Mouse (Mus musculus): ENCODE measurements at regions not wholly inside any gene's neighbourhood (a gene's known extent, or its start where the extent isn't known, plus 50 kb on each side); places are given as distances from the start of the nearest gene placed in this dataset.

- 46% methylated on average over 5 of the region's 5 CpGs for WGBS (ENCODE audit: insufficient replicate concordance)
- H3K9ac ChIP-seq (replicated peaks), result no peak overlapping the region
- H3K4me2 ChIP-seq (ENCODE audit: low read depth), result no peak overlapping the region
- H3K4me3 ChIP-seq (ENCODE audit: insufficient read depth in 1 of 2, low read depth in 2 of 2, low read length in 2 of 2), result no peak overlapping the region
- no peaks in the 10 kb centered on the region for H3K36me3 ChIP-seq (replicated peaks; ENCODE audit: control insufficient read depth, insufficient read depth, low read depth)
- H3K4me1 ChIP-seq (replicated peaks; ENCODE audit: control insufficient read depth in 2 of 2, insufficient read depth in 2 of 2, low read length in 1 of 2), result 0 out of 4 replicates have a peak, but pooled peaks cover 0 to 4% of the 10 kb centered on the region in 2 experiments
- no peak overlapping the region for H3K27ac ChIP-seq
- ATAC-seq (ENCODE audit: insufficient read depth) (no peak), DNase-seq (ENCODE audit: low read depth in 3 of 3, low spot score in 3 of 3) (no peak)
- TF ChIP-seq CTCF (IDR thresholded peaks at IDR 0.05; ENCODE audit: low read depth) (no peak), EP300 (IDR thresholded peaks at IDR 0.05; ENCODE audit: low read depth) (no peak)
- H3K9me3 ChIP-seq (ENCODE audit: control insufficient read depth, low read length), result no peaks in the 10 kb centered on the region
- H3K27me3 ChIP-seq (ENCODE audit: control insufficient read depth, insufficient read depth, low read length), result no peaks in the 10 kb centered on the region
Observed at GRCm38 (mm10) chr17:83935232-83935631, 87.5 kb upstream of the Haao start.

- peaks cover 0 to 4% of the 10 kb centered on the region in 2 experiments; a peak in 1 of 4 replicates for H3K4me1 ChIP-seq (replicated peaks; ENCODE audit: control insufficient read depth in 2 of 2, insufficient read depth in 2 of 2, low read length in 1 of 2)
- no peak overlapping the region for H3K4me2 ChIP-seq (ENCODE audit: low read depth)
- no peak for TF ChIP-seq EP300 (IDR thresholded peaks at IDR 0.05; ENCODE audit: low read depth)
- TF ChIP-seq CTCF (IDR thresholded peaks at IDR 0.05; ENCODE audit: low read depth), result no peak
- no peaks in the 10 kb centered on the region for H3K9me3 ChIP-seq (ENCODE audit: control insufficient read depth, low read length)
- ATAC-seq (ENCODE audit: insufficient read depth) (no peak), DNase-seq (ENCODE audit: low read depth in 3 of 3, low spot score in 3 of 3) (no peak)
- H3K27me3 ChIP-seq (ENCODE audit: control insufficient read depth, insufficient read depth, low read length), result no peaks in the 10 kb centered on the region
- no peak overlapping the region for H3K27ac ChIP-seq
- no peak overlapping the region for H3K9ac ChIP-seq (replicated peaks)
- no peak overlapping the region for H3K4me3 ChIP-seq (ENCODE audit: insufficient read depth in 1 of 2, low read depth in 2 of 2, low read length in 2 of 2)
- 66% methylated on average over 10 of the region's 10 CpGs for WGBS (ENCODE audit: insufficient replicate concordance)
- no peaks in the 10 kb centered on the region for H3K36me3 ChIP-seq (replicated peaks; ENCODE audit: control insufficient read depth, insufficient read depth, low read depth)
Observed at GRCm38 (mm10) chr17:83933743-83934142, 86.0 kb upstream of the Haao start.

- Histone ChIP-seq H3K9me3 (ENCODE audit: control insufficient read depth, low read length) (no peaks in the 10 kb centered on the region), H3K27ac (no peak overlapping the region), H3K36me3 (replicated peaks; ENCODE audit: control insufficient read depth, insufficient read depth, low read depth) (no peaks in the 10 kb centered on the region), H3K4me3 (ENCODE audit: insufficient read depth in 1 of 2, low read depth in 2 of 2, low read length in 2 of 2) (no peak overlapping the region), H3K27me3 (ENCODE audit: control insufficient read depth, insufficient read depth, low read length) (no peaks in the 10 kb centered on the region), H3K9ac (replicated peaks) (no peak overlapping the region), H3K4me2 (ENCODE audit: low read depth) (no peak overlapping the region), H3K4me1 (replicated peaks; ENCODE audit: control insufficient read depth in 2 of 2, insufficient read depth in 2 of 2, low read length in 1 of 2) (no peaks in the 10 kb centered on the region; a peak in 1 of 4 replicates)
- no peak for TF ChIP-seq EP300 (IDR thresholded peaks at IDR 0.05; ENCODE audit: low read depth)
- no peak for TF ChIP-seq CTCF (IDR thresholded peaks at IDR 0.05; ENCODE audit: low read depth)
- ATAC-seq (ENCODE audit: insufficient read depth) (no peak), DNase-seq (ENCODE audit: low read depth in 3 of 3, low spot score in 3 of 3) (no peak)
- 68% methylated on average over 5 of the region's 5 CpGs for WGBS (ENCODE audit: insufficient replicate concordance)
Observed at GRCm38 (mm10) chr17:83930401-83930800, 82.6 kb upstream of the Haao start.

GRCm38 (mm10) chr17:83927749-83928387, 80.1 kb upstream of the Haao start:
- H3K27me3 ChIP-seq (ENCODE audit: control insufficient read depth, insufficient read depth, low read length), result no peaks in the 10 kb centered on the region
- H3K4me2 ChIP-seq (ENCODE audit: low read depth), result no peak overlapping the region
- H3K27ac ChIP-seq, result no peak overlapping the region
- TF ChIP-seq EP300 (IDR thresholded peaks at IDR 0.05; ENCODE audit: low read depth), result no peak
- no peak for TF ChIP-seq CTCF (IDR thresholded peaks at IDR 0.05; ENCODE audit: low read depth)
- 69% methylated on average over 6 of the region's 6 CpGs for WGBS (ENCODE audit: insufficient replicate concordance)
- DNase-seq (ENCODE audit: low read depth in 3 of 3, low spot score in 3 of 3) (no peak), ATAC-seq (ENCODE audit: insufficient read depth) (no peak)
- H3K9me3 ChIP-seq (ENCODE audit: control insufficient read depth, low read length), result no peaks in the 10 kb centered on the region
- no peak overlapping the region for H3K9ac ChIP-seq (replicated peaks)
- H3K4me3 ChIP-seq (ENCODE audit: insufficient read depth in 1 of 2, low read depth in 2 of 2, low read length in 2 of 2), result no peak overlapping the region
- H3K36me3 ChIP-seq (replicated peaks; ENCODE audit: control insufficient read depth, insufficient read depth, low read depth), result no peaks in the 10 kb centered on the region
- peaks cover 0 to 14% of the 10 kb centered on the region in 2 experiments; a peak in 2 of 4 replicates for H3K4me1 ChIP-seq (replicated peaks; ENCODE audit: control insufficient read depth in 2 of 2, insufficient read depth in 2 of 2, low read length in 1 of 2)

- H3K9me3 ChIP-seq (ENCODE audit: control insufficient read depth, low read length), result no peaks in the 10 kb centered on the region
- no peaks in the 10 kb centered on the region for H3K27me3 ChIP-seq (ENCODE audit: control insufficient read depth, insufficient read depth, low read length)
- H3K36me3 ChIP-seq (replicated peaks; ENCODE audit: control insufficient read depth, insufficient read depth, low read depth), result no peaks in the 10 kb centered on the region
- H3K4me1 ChIP-seq (replicated peaks; ENCODE audit: control insufficient read depth in 2 of 2, insufficient read depth in 2 of 2, low read length in 1 of 2), result peaks cover 0 to 14% of the 10 kb centered on the region in 2 experiments; a peak in 2 of 4 replicates
- no peak overlapping the region for H3K9ac ChIP-seq (replicated peaks)
- H3K27ac ChIP-seq, result no peak overlapping the region
- DNase-seq (ENCODE audit: low read depth in 3 of 3, low spot score in 3 of 3) (no peak), ATAC-seq (ENCODE audit: insufficient read depth) (no peak)
- TF ChIP-seq CTCF (IDR thresholded peaks at IDR 0.05; ENCODE audit: low read depth), result no peak
- no peak for TF ChIP-seq EP300 (IDR thresholded peaks at IDR 0.05; ENCODE audit: low read depth)
- no peak overlapping the region for H3K4me2 ChIP-seq (ENCODE audit: low read depth)
- no peak overlapping the region for H3K4me3 ChIP-seq (ENCODE audit: insufficient read depth in 1 of 2, low read depth in 2 of 2, low read length in 2 of 2)
- WGBS (ENCODE audit: insufficient replicate concordance), result 40% methylated on average over 16 of the region's 16 CpGs
Observed at GRCm38 (mm10) chr17:83924259-83924922, 76.6 kb upstream of the Haao start.

Measured in liver, embryonic 14.5 days (tissue).